Mouse (Mus musculus): ENCODE results near the gene Ccdc63. TPM values are rescaled to one million over a fixed set of nuclear protein-coding genes. Genes with fewer than 3 reads are reported as not detected.
A peak's percentile ranks its signal among the peaks of the same experiment; 100 is the strongest.

Gene Ccdc63
- polyA plus RNA-seq, 1 experiment: not detected

GRCm38 (mm10) chr5:122104981-122105380 lies 35.6 kb downstream of the Ccdc63 start:
- Histone ChIP-seq H3K27me3 (ENCODE audit: control insufficient read depth, insufficient read depth, insufficient read length) (peaks cover 85% of the 10 kb centered on the region), H3K4me3 (ENCODE audit: insufficient read depth, poor library complexity, severe bottlenecking) (no peak overlapping the region), H3K79me3 (ENCODE audit: low read depth) (no peaks in the 10 kb centered on the region), H3ac (ENCODE audit: control insufficient read depth, insufficient read length, low read depth) (no peak overlapping the region), H3K36me3 (ENCODE audit: control insufficient read depth, insufficient read depth) (no peaks in the 10 kb centered on the region), H3K79me2 (ENCODE audit: control insufficient read depth, insufficient read depth) (no peaks in the 10 kb centered on the region)
- TF ChIP-seq CTCF (IDR thresholded peaks at IDR 0.05; ENCODE audit: control insufficient read depth, insufficient read depth, insufficient read length) (no peak), USF1 (IDR thresholded peaks at IDR 0.05; ENCODE audit: low read depth) (no peak), CEBPB (IDR thresholded peaks at IDR 0.05; ENCODE audit: low read depth) (no peak), MYOD1 (IDR thresholded peaks at IDR 0.05; ENCODE audit: control insufficient read depth, insufficient read length, low read depth) (no peak), FOSL1 (IDR thresholded peaks at IDR 0.05; ENCODE audit: insufficient read depth, low read length, poor library complexity, severe bottlenecking) (no peak), MYOG (IDR thresholded peaks at IDR 0.05; ENCODE audit: control insufficient read depth, extremely low read depth, insufficient read length) (no peak), MAX (IDR thresholded peaks at IDR 0.05) (no peak)

- TF ChIP-seq MAX (IDR thresholded peaks at IDR 0.05) (no peak), CTCF (IDR thresholded peaks at IDR 0.05; ENCODE audit: control insufficient read depth, insufficient read depth, insufficient read length) (peak; percentile 33), FOSL1 (IDR thresholded peaks at IDR 0.05; ENCODE audit: insufficient read depth, low read length, poor library complexity, severe bottlenecking) (no peak)
- no peaks in the 10 kb centered on the region for H3K79me2 ChIP-seq (ENCODE audit: control insufficient read depth, insufficient read depth)
- no peak overlapping the region for H3K4me3 ChIP-seq (ENCODE audit: insufficient read depth, poor library complexity, severe bottlenecking)
- no peak overlapping the region for H3ac ChIP-seq (ENCODE audit: control insufficient read depth, insufficient read length, low read depth)
- no peaks in the 10 kb centered on the region for H3K79me3 ChIP-seq (ENCODE audit: low read depth)
- H3K27me3 ChIP-seq (ENCODE audit: control insufficient read depth, insufficient read depth, insufficient read length): peaks cover 80% of the 10 kb centered on the region
- no peaks in the 10 kb centered on the region for H3K36me3 ChIP-seq (ENCODE audit: control insufficient read depth, insufficient read depth)
Measured at GRCm38 (mm10) chr5:122104201-122104600, 36.4 kb downstream of the Ccdc63 start.

GRCm38 (mm10) chr5:122103075-122103474 lies 37.5 kb downstream of the Ccdc63 start:
- peaks cover 81% of the 10 kb centered on the region for H3K27me3 ChIP-seq (ENCODE audit: control insufficient read depth, insufficient read depth, insufficient read length)
- no peaks in the 10 kb centered on the region for H3K79me3 ChIP-seq (ENCODE audit: low read depth)
- TF ChIP-seq FOSL1 (IDR thresholded peaks at IDR 0.05; ENCODE audit: insufficient read depth, low read length, poor library complexity, severe bottlenecking) (no peak), MAX (IDR thresholded peaks at IDR 0.05) (no peak), MYOG (IDR thresholded peaks at IDR 0.05; ENCODE audit: control insufficient read depth, extremely low read depth, insufficient read length) (no peak), CEBPB (IDR thresholded peaks at IDR 0.05; ENCODE audit: low read depth) (no peak), CTCF (IDR thresholded peaks at IDR 0.05; ENCODE audit: control insufficient read depth, insufficient read depth, insufficient read length) (no peak), MYOD1 (IDR thresholded peaks at IDR 0.05; ENCODE audit: control insufficient read depth, insufficient read length, low read depth) (no peak), USF1 (IDR thresholded peaks at IDR 0.05; ENCODE audit: low read depth) (no peak)
- H3K36me3 ChIP-seq (ENCODE audit: control insufficient read depth, insufficient read depth): no peaks in the 10 kb centered on the region
- no peak overlapping the region for H3ac ChIP-seq (ENCODE audit: control insufficient read depth, insufficient read length, low read depth)
- H3K4me3 ChIP-seq (ENCODE audit: insufficient read depth, poor library complexity, severe bottlenecking): no peak overlapping the region
- H3K79me2 ChIP-seq (ENCODE audit: control insufficient read depth, insufficient read depth): no peaks in the 10 kb centered on the region

DNA sequence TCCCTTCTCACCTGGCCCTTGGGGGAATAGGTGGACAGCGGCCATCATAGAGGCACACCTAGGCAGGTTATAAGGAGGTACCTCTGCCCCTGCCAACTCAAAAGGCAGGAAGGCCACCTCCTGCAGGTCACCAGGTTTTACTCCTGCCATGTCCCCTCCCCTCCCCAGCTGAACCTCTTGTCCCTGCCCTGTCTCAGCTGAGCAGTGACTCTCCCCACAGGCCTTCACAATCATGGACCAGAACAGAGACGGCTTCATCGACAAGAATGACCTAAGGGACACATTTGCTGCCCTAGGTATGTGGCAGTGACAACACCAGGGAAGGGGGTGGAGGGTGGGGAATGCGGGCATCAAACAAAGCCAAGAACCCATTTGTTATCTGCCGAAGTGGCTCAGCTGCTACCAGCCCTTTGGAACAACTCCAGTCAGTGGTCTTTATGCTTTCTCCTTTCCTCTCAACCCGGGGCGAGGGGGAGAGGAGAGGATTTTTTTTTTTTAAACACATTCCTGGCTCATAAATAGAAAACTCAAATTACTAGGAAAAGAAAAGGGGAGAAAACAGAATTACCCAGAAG lies 38.1 kb downstream of the Ccdc63 start:
- Histone ChIP-seq H3K27me3 (ENCODE audit: control insufficient read depth, insufficient read depth, insufficient read length) (peaks cover 79% of the 10 kb centered on the region), H3K79me3 (ENCODE audit: low read depth) (no peaks in the 10 kb centered on the region), H3ac (ENCODE audit: control insufficient read depth, insufficient read length, low read depth) (no peak overlapping the region), H3K36me3 (ENCODE audit: control insufficient read depth, insufficient read depth) (no peaks in the 10 kb centered on the region), H3K4me3 (ENCODE audit: insufficient read depth, poor library complexity, severe bottlenecking) (no peak overlapping the region), H3K79me2 (ENCODE audit: control insufficient read depth, insufficient read depth) (no peaks in the 10 kb centered on the region)
- no peak for TF ChIP-seq CEBPB (IDR thresholded peaks at IDR 0.05; ENCODE audit: low read depth)
- TF ChIP-seq MAX (IDR thresholded peaks at IDR 0.05): no peak
- no peak for TF ChIP-seq FOSL1 (IDR thresholded peaks at IDR 0.05; ENCODE audit: insufficient read depth, low read length, poor library complexity, severe bottlenecking)
- TF ChIP-seq MYOG (IDR thresholded peaks at IDR 0.05; ENCODE audit: control insufficient read depth, extremely low read depth, insufficient read length): no peak
- no peak for TF ChIP-seq MYOD1 (IDR thresholded peaks at IDR 0.05; ENCODE audit: control insufficient read depth, insufficient read length, low read depth)
- no peak for TF ChIP-seq CTCF (IDR thresholded peaks at IDR 0.05; ENCODE audit: control insufficient read depth, insufficient read depth, insufficient read length)

DNA sequence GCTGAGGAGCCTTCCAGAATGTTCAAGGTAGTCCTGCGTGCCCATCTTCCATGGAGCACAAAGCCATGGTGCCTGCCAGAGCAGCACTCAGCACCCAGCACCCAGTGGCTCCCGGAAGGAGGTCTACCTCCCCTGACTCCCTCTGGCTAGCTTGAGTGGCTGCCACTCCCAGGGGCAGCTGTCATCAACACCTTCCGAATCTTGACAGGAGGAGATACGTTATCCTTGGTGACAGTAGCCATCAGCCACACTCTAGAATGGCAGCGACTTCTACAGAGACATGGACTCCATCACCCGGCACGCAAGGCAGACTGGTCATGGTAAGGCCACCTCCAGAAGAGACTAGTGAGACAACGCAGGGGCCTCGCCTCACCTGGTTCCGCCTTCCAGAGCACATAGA lies 46.2 kb downstream of the Ccdc63 start:
- peaks cover 50% of the 10 kb centered on the region for H3K27me3 ChIP-seq (ENCODE audit: control insufficient read depth, insufficient read depth, insufficient read length)
- H3K36me3 ChIP-seq (ENCODE audit: control insufficient read depth, insufficient read depth): no peaks in the 10 kb centered on the region
- TF ChIP-seq CTCF (IDR thresholded peaks at IDR 0.05; ENCODE audit: control insufficient read depth, insufficient read depth, insufficient read length): no peak
- H3K79me2 ChIP-seq (ENCODE audit: control insufficient read depth, insufficient read depth): no peaks in the 10 kb centered on the region
- H3K4me3 ChIP-seq (ENCODE audit: insufficient read depth, poor library complexity, severe bottlenecking): no peak overlapping the region
- H3K79me3 ChIP-seq (ENCODE audit: low read depth): no peaks in the 10 kb centered on the region
- H3ac ChIP-seq (ENCODE audit: control insufficient read depth, insufficient read length, low read depth): no peak overlapping the region

GRCm38 (mm10) chr5:122093734-122094133 lies 46.9 kb downstream of the Ccdc63 start:
- Histone ChIP-seq H3K36me3 (ENCODE audit: control insufficient read depth, insufficient read depth) (no peaks in the 10 kb centered on the region), H3K79me2 (ENCODE audit: control insufficient read depth, insufficient read depth) (no peaks in the 10 kb centered on the region), H3ac (ENCODE audit: control insufficient read depth, insufficient read length, low read depth) (no peak overlapping the region), H3K4me3 (ENCODE audit: insufficient read depth, poor library complexity, severe bottlenecking) (no peak overlapping the region), H3K27me3 (ENCODE audit: control insufficient read depth, insufficient read depth, insufficient read length) (peaks cover 45% of the 10 kb centered on the region), H3K79me3 (ENCODE audit: low read depth) (no peaks in the 10 kb centered on the region)
- TF ChIP-seq CTCF (IDR thresholded peaks at IDR 0.05; ENCODE audit: control insufficient read depth, insufficient read depth, insufficient read length): no peak
- no peak for TF ChIP-seq USF1 (IDR thresholded peaks at IDR 0.05; ENCODE audit: low read depth)
- no peak for TF ChIP-seq CEBPB (IDR thresholded peaks at IDR 0.05; ENCODE audit: low read depth)
- no peak for TF ChIP-seq MAX (IDR thresholded peaks at IDR 0.05)
